Mouse (Mus musculus) myocyte (in vitro differentiated cells): ENCODE results near the gene Insc.

Source experiments
- E2F4 ChIP-seq: IDR thresholded peaks from one replicate; pipeline ENCODE4 v1.6.1; 2011; ENCODE audit warnings: mild to moderate bottlenecking, control low read depth, moderate library complexity; ENCODE audit not compliant: insufficient read depth
- POLR2A ChIP-seq: IDR thresholded peaks from one replicate; pipeline ENCODE4 v1.6.1; 2011; ENCODE audit warnings: low read depth, mild to moderate bottlenecking, control low read depth, moderate library complexity; ENCODE audit not compliant: insufficient read length
- POLR2AphosphoS2 ChIP-seq: IDR thresholded peaks from one replicate; pipeline ENCODE4 v1.6.1; 2011; ENCODE audit warnings: low read depth, control low read depth; ENCODE audit not compliant: insufficient read length
- REST ChIP-seq: IDR thresholded peaks from one replicate; pipeline ENCODE4 v1.6.1; 2011; ENCODE audit warnings: mild to moderate bottlenecking, control low read depth, moderate library complexity; ENCODE audit not compliant: insufficient read depth, insufficient read length
- TCF12 ChIP-seq: IDR thresholded peaks from one replicate; pipeline ENCODE4 v1.6.1; 2011; ENCODE audit warnings: mild to moderate bottlenecking, control low read depth; ENCODE audit not compliant: poor library complexity, insufficient read depth, severe bottlenecking
- USF1 ChIP-seq: IDR thresholded peaks from one replicate; pipeline ENCODE4 v1.6.1; 2011; ENCODE audit warnings: low read depth, mild to moderate bottlenecking, control low read depth, moderate library complexity

- TF ChIP-seq POLR2A (no peak), USF1 (no peak), REST (no peak), E2F4 (no peak), TCF12 (no peak), POLR2AphosphoS2 (no peak)
These were observed 75.3 kb downstream of the Insc start for GRCm38 (mm10) chr7:114818836-114819235.
